13 mouse cellular contexts compared by ENCODE assay signal in the genomic region with DNA sequence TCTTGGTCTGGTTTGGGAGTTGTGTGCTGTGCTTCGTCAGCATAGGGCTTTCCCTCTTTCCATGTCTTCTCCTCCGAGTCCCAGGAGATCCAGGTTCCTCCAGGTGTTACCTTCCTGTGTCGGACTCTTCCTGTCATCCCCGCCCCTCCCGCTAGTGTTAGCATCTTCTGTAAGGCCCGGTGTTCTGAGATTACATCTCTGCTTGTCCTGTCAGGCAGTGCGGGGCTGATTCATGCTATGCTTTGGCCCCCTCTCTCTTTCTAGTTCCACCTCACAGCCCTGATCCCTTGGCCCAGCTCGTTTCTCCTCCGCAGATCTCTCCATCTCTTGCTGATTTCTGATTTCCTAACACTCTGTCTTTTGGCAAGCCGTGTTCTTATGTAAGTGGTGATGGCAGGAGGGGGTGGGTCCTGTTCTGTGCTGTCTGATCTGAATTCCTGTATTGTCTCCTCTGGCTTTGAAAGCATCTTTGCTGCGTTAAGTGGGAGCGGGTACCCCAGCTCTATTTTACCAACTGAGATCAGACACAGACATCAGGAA. TPM values are rescaled to one million over a fixed set of nuclear protein-coding genes. Genes with fewer than 3 reads are reported as not detected.
A peak's percentile ranks its signal among the peaks of the same experiment; 100 is the strongest.
DNase-seq lines count a peak whose midpoint lies in the region; ATAC-seq and TF ChIP-seq lines count a peak whose summit lies in the region.
"Had no signal": no experiment of that assay in that cellular context is flagged by ENCODE, and none has a peak within 500 bp of the region (broad histone marks: within the 10 kb centered on the region; RNA-seq: fewer than 3 reads in every experiment).

No protein-coding gene starts in this region.

- no peak overlapping the region for H3K4me3 ChIP-seq in heart, embryonic 10.5 days
- H3K4me3 ChIP-seq in olfactory bulb, adult 2 months (ENCODE audit: insufficient read depth, low read depth, low read length), result no peak overlapping the region
- H3K4me3 ChIP-seq in hindbrain, embryonic 16.5 days (ENCODE audit: low read length), result no peak overlapping the region
- H3K4me3 ChIP-seq: heart, embryonic 15.5 days; liver, embryonic 13.5 days; megakaryocyte, embryonic 14.5 days had no signal

- DNase-seq in heart, embryonic 10.5 days (ENCODE audit: low spot score), result peak; percentile 66
- DNase-seq in heart, postnatal 14 days, result no peak
- peak; percentile 35 for DNase-seq in lung, postnatal 14 days
- no peak for DNase-seq in lung, postnatal 4 days
- peak; percentile 37 for DNase-seq in cerebellum, adult 8-10 months
- no peak for DNase-seq in kidney, adult 9 months
- DNase-seq: adrenal gland, adult 2 months; liver, embryonic 13.5 days; thymus, postnatal 4 days had no signal

- peaks cover 15% of the 10 kb centered on the region for H3K36me3 ChIP-seq in heart, embryonic 10.5 days
- no peaks in the 10 kb centered on the region for H3K36me3 ChIP-seq in hindbrain, embryonic 16.5 days (ENCODE audit: control insufficient read depth, insufficient read depth, low read length)
- H3K36me3 ChIP-seq: liver, embryonic 13.5 days had no signal

- no peak overlapping the region for H3K4me2 ChIP-seq in hindbrain, embryonic 16.5 days (ENCODE audit: low read length)
- H3K4me2 ChIP-seq: heart, embryonic 15.5 days; liver, embryonic 13.5 days had no signal

- no peak overlapping the region for H3K27ac ChIP-seq in heart, embryonic 10.5 days
- H3K27ac ChIP-seq in olfactory bulb, adult 2 months (ENCODE audit: insufficient read depth, low read depth, low read length), result peak overlapping the region; percentile 24
- H3K27ac ChIP-seq in hindbrain, embryonic 16.5 days (ENCODE audit: low read depth, low read length), result no peak overlapping the region
- H3K27ac ChIP-seq: heart, embryonic 15.5 days; liver, embryonic 13.5 days had no signal

- H3K9ac ChIP-seq in hindbrain, embryonic 16.5 days (ENCODE audit: low read depth, low read length), result no peak overlapping the region
- H3K9ac ChIP-seq: heart, embryonic 15.5 days; liver, embryonic 13.5 days had no signal

- H3K9me3 ChIP-seq in heart, embryonic 10.5 days, result no peaks in the 10 kb centered on the region
- H3K9me3 ChIP-seq in hindbrain, embryonic 16.5 days (ENCODE audit: control insufficient read depth, low read length), result no peaks in the 10 kb centered on the region
- H3K9me3 ChIP-seq: heart, embryonic 15.5 days; liver, embryonic 13.5 days; megakaryocyte, embryonic 14.5 days had no signal

- intact Hi-C loops in heart, postnatal 14 days (cut with DNase I), result no loop called here

- 72% methylated on average over 12 of the region's 12 CpGs for WGBS in heart, embryonic 10.5 days
- WGBS in olfactory bulb, adult 2 months, result 41% methylated on average over 12 of the region's 12 CpGs
- 82% methylated on average over 12 of the region's 12 CpGs for WGBS in hindbrain, embryonic 16.5 days

- H3K4me1 ChIP-seq in heart, embryonic 10.5 days, result peaks cover 38% of the 10 kb centered on the region
- peaks cover 31% of the 10 kb centered on the region for H3K4me1 ChIP-seq in olfactory bulb, adult 2 months (ENCODE audit: control insufficient read depth, insufficient read depth, low read length)
- H3K4me1 ChIP-seq in hindbrain, embryonic 16.5 days (ENCODE audit: control insufficient read depth, insufficient read depth, low read depth, low read length), result no peaks in the 10 kb centered on the region

- no peak for TF ChIP-seq CTCF in olfactory bulb, adult 2 months (IDR thresholded peaks at IDR 0.05; ENCODE audit: insufficient read depth, low read depth, low read length)

- ATAC-seq in hindbrain, embryonic 16.5 days, result no peak

- no peak for TF ChIP-seq POLR2A in olfactory bulb, adult 2 months (IDR thresholded peaks at IDR 0.05; ENCODE audit: insufficient read depth, low read depth, low read length)

- no peaks in the 10 kb centered on the region for H3K27me3 ChIP-seq in heart, embryonic 10.5 days (ENCODE audit: insufficient read depth, poor library complexity, severe bottlenecking)
- H3K27me3 ChIP-seq in hindbrain, embryonic 16.5 days (replicated peaks; ENCODE audit: control insufficient read depth, insufficient read depth, low read length), result no peaks in the 10 kb centered on the region
- H3K27me3 ChIP-seq: heart, embryonic 15.5 days; liver, embryonic 13.5 days; megakaryocyte, embryonic 14.5 days had no signal

RNA-seq across cellular contexts. Expression of a gene that starts 21.8 kb away (rescaled TPM):
- 11.7 and 12.9 TPM in 2 replicates for polyA plus RNA-seq in heart, embryonic 10.5 days (2016; fragmentation: Nextera tagmentation; extraction: Ambion mirVana)
- 10 to 100 TPM; 16.5 to 16.8 TPM for total RNA-seq in heart, postnatal 14 days (2021)
- not detected in 2 replicates for polyA plus RNA-seq in olfactory bulb, adult 2 months (2012; ENCODE audit: insufficient read depth, insufficient read length, low replicate concordance, missing spikeins)
- 9.8 and 11.9 TPM in 2 replicates for polyA plus RNA-seq in hindbrain, embryonic 16.5 days (2015; fragmentation: Nextera tagmentation; extraction: Ambion mirVana)

Comparison
In these comparisons a context has a peak if more than half of its experiments do, and no peak if none do; other contexts are left out.
1. DNase-seq: peak in heart, embryonic 10.5 days (single experiment), lung, postnatal 14 days (single experiment) and cerebellum, adult 8-10 months (single experiment); none in heart, postnatal 14 days (0 of 2), lung, postnatal 4 days (0 of 2) and kidney, adult 9 months (single experiment).